Mouse (Mus musculus): Measurements from ENCODE around the gene Sox4.

DNA sequence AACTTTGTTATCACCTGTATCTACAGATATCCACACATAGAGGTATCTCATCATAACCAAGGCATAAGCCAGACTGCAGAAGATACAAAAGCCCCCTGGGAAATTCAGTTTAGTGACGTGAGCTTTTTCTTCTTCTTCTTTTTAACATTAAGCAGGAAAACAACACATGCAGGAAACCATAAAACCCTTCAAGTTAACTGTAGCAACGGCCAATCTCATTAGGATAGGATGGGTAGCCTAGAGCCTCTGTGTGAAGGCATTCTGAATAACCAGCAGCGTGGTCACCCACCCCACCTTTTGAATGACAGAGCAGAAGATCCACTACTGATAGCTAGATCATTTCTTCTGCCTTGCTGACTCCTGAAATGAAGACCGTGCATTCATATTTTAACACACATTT is 10.6 kb downstream of the Sox4 start:
- TF ChIP-seq CTCF (IDR thresholded peaks at IDR 0.05; ENCODE audit: borderline replicate concordance, extremely low read depth, insufficient read depth, insufficient read length) (no peak), POLR2A (IDR thresholded peaks at IDR 0.05; ENCODE audit: borderline replicate concordance, extremely low read depth, insufficient read depth, insufficient read length, poor library complexity, severe bottlenecking) (no peak)

Data from brain, embryonic 14.5 days (tissue).